Mouse (Mus musculus) midbrain, embryonic 12.5 days (tissue): Measurements from ENCODE around the gene Nme9. TPM values are rescaled to one million over a fixed set of nuclear protein-coding genes. Genes with fewer than 3 reads are reported as not detected.

Source experiments
- ATAC-seq: fragments of 200-750 bp; cut with Nextera tagmentation; 2 replicates; pipeline ENCODE4 v1.8.0; 2017; ENCODE audit warnings: low read depth, moderate TSS enrichment, moderate library complexity; ENCODE audit not compliant: low FRiP score
- H3K27ac ChIP-seq: fragments of 300-500 bp; sonication (generic); replicated peaks from 2 replicates; pipeline ENCODE4 v1.5.1; 2016; ENCODE audit warnings: mild to moderate bottlenecking
- H3K27me3 ChIP-seq: fragments of 300-500 bp; sonication (generic); 2 replicates; pipeline ENCODE4 v1.6.1; 2016; ENCODE audit warnings: mild to moderate bottlenecking
- H3K36me3 ChIP-seq: fragments of 300-500 bp; sonication (generic); 2 replicates; pipeline ENCODE4 v1.6.1; 2016
- H3K4me1 ChIP-seq: fragments of 300-500 bp; sonication (generic); 2 replicates; pipeline ENCODE4 v1.6.1; 2016
- H3K4me2 ChIP-seq: fragments of 300-500 bp; sonication (generic); replicated peaks from 2 replicates; pipeline ENCODE4 v1.6.1; 2016; ENCODE audit warnings: mild to moderate bottlenecking, moderate library complexity
- H3K4me3 ChIP-seq: fragments of 300-500 bp; sonication (generic); 2 replicates; pipeline ENCODE4 v1.5.1; 2016; ENCODE audit warnings: mild to moderate bottlenecking
- H3K9ac ChIP-seq: fragments of 300-500 bp; sonication (generic); replicated peaks from 2 replicates; pipeline ENCODE4 v1.6.1; 2016; ENCODE audit warnings: mild to moderate bottlenecking, moderate library complexity
- H3K9me3 ChIP-seq: fragments of 300-500 bp; sonication (generic); 2 replicates; pipeline ENCODE4 v1.6.1; 2016; ENCODE audit warnings: mild to moderate bottlenecking
- WGBS: fragments of 180-500 bp; shearing (Covaris S2); methylation state at CpG from one replicate; pipeline ENCODE4 v1.1.7; 2016; 5-methylcytosine and 5-hydroxymethylcytosine counted together
- polyA plus RNA-seq: library from polyadenylated mRNA; unstranded; fragments of >200 nt; fragmentation: Nextera tagmentation; extraction: Ambion mirVana; gene quantifications from 2 replicates; pipeline ENCODE4 v1.2.1, GENCODE M21; 2016

Nme9 gene
- polyA plus RNA-seq, 1 experiment from 2014 or later, result not detected

DNA sequence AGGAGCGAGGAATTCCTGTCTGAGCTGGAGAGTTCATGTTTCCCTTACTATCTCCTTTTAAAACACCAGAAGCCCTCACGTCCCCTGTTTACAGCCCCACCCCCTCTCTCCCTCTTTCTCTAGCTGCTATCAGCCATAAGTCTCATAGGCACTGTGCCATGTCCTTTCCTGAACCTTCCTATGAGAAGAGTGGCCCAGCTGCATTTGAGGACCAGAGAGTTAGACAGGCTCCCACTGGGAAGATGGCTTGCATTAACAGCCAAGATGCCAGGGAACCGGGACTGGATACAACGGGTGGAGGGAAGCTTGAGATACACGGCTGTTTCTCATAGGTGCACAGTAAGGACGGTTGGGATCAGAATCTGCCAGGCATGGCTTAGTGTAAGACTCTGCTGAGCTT lies 13.6 kb downstream of the Nme9 start:
- no peak for ATAC-seq
- WGBS, result 76% methylated on average over 6 of the region's 6 CpGs

DNA sequence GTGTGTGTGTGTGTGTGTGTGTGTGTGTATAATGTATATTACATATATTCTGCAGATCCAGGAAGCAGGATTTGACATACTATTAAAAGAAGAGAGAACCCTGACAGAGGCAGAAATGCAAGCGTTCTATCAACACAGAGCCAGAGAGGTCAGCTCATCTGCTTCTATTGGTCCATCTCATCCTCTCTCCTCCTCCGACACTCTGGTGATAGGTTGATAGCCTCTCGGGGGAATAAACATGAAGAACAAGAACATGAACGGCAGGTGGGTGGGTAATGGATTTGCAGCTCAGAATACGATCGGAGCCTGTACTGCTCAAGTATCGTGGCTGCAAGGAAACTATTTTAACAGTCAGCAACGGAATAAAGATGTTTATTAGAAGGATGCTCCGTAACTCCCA lies 17.3 kb downstream of the Nme9 start:
- Histone ChIP-seq H3K9ac (no peak overlapping the region), H3K9me3 (no peaks in the 10 kb centered on the region), H3K4me3 (no peak overlapping the region), H3K27me3 (no peaks in the 10 kb centered on the region), H3K27ac (no peak overlapping the region), H3K36me3 (no peaks in the 10 kb centered on the region), H3K4me2 (no peak overlapping the region), H3K4me1 (no peaks in the 10 kb centered on the region)
- 88% methylated on average over 9 of the region's 9 CpGs for WGBS
- no peak for ATAC-seq

More for the DNA sequence above, 13.6 kb downstream of the Nme9 start:
- no peak overlapping the region for H3K4me3 ChIP-seq
- no peak overlapping the region for H3K4me2 ChIP-seq
- no peaks in the 10 kb centered on the region for H3K4me1 ChIP-seq
- H3K27ac ChIP-seq, result no peak overlapping the region
- H3K27me3 ChIP-seq, result no peaks in the 10 kb centered on the region
- no peak overlapping the region for H3K9ac ChIP-seq
- no peaks in the 10 kb centered on the region for H3K36me3 ChIP-seq
- no peaks in the 10 kb centered on the region for H3K9me3 ChIP-seq

DNA sequence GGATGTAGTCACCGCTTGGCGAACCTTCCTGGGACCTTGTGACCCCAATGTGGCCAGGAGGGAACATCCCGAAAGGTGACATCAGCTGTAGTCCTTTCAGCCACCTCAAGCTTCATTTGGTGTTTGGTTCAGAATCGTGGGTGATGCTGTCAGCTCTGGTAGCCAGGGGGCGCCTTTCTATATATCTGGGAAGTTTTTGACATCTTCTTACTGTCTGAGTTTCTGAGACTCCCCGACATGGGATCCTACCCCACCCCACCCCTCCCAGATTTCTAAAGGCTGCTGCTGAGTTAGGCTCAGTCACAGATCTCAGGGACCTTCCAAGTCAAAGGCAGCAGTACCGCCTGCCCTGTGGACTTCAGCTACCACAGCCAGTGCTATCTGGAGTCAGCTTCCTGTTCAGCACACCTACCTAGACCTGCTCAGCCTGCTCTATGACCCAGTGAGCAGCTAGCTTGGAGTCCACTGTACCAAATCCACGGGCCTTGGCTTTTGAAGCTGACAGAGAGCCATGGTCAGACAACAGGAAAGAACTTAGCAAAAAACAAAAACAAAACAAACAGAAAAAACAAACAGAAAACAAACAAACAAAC lies 18.5 kb downstream of the Nme9 start:
- no peak overlapping the region for H3K27ac ChIP-seq
- H3K27me3 ChIP-seq, result no peaks in the 10 kb centered on the region
- no peak overlapping the region for H3K9ac ChIP-seq
- H3K36me3 ChIP-seq, result 0 out of 2 replicates have a peak, but pooled peaks cover 6% of the 10 kb centered on the region
- H3K4me2 ChIP-seq, result no peak overlapping the region
- ATAC-seq, result no peak
- WGBS, result 72% methylated on average over 8 of the region's 8 CpGs
- H3K4me1 ChIP-seq, result no peaks in the 10 kb centered on the region
- H3K4me3 ChIP-seq, result no peak overlapping the region
- H3K9me3 ChIP-seq, result no peaks in the 10 kb centered on the region

DNA sequence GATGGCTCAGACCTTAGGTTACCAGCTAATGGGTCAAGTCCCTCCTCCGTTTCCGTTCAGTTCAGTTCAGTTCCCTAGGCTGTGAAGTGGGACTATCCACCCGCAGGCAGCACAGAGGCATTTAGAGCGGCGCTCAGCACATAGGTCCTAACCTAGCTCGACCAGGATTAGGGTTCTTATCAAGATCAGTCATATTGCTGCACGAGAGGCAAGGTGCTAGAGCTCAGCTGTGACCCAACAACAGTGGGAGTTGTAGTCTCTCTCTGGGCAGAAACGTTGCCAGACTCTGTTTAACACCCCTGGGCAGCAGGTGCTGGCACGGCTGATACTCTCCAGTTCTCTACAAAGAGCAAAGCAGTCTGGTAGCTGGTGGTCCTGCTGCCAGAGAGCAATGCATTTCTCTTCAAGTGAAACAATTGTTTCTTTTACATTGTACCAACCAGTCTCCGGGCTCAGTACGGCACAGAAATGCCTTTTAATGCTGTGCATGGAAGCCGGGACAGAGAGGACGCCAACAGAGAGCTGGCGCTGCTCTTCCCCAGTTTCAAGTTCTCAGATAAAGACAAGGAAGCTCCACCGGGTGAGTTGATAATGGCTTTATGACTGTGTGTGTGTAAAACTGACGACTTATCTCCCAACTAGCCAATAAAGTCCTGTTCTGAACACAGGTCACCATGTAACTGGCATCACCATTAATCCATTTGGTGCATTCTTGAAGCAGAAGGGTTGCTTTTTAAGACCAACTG lies 19.2 kb downstream of the Nme9 start:
- ATAC-seq, result no peak

DNA sequence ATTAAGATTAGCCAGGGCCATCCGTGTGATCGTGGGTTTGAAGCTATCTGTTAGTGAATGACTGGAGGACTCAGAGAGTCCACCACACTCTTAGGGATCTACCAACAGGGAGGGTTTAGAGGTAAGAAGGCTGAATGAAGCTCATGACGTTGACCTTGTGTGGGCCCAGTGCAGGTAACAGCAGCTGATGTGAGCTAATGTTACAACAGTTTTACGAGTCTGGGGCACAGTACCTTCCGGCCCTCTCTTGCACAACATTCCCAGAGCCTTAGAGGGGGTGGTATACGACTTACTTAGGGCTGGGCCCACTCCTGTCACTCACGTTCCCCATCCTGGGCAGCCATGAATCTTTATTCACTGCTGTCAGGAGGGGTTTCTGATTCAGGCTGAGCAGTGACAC lies 20.1 kb downstream of the Nme9 start:
- 90% methylated on average over 7 of the region's 7 CpGs for WGBS
- Histone ChIP-seq H3K4me2 (no peak overlapping the region), H3K9ac (no peak overlapping the region), H3K4me1 (no peaks in the 10 kb centered on the region), H3K9me3 (no peaks in the 10 kb centered on the region), H3K4me3 (no peak overlapping the region), H3K36me3 (peaks cover 19% of the 10 kb centered on the region; the same call in 1 of the 2 replicates), H3K27me3 (no peaks in the 10 kb centered on the region), H3K27ac (no peak overlapping the region)
- no peak for ATAC-seq

More for the DNA sequence above, 19.2 kb downstream of the Nme9 start:
- H3K9me3 ChIP-seq, result no peaks in the 10 kb centered on the region
- no peak overlapping the region for H3K9ac ChIP-seq
- no peak overlapping the region for H3K4me3 ChIP-seq
- H3K4me1 ChIP-seq, result no peaks in the 10 kb centered on the region
- H3K4me2 ChIP-seq, result no peak overlapping the region
- no peak overlapping the region for H3K27ac ChIP-seq
- 84% methylated on average over 16 of the region's 16 CpGs for WGBS
- H3K27me3 ChIP-seq, result no peaks in the 10 kb centered on the region
- H3K36me3 ChIP-seq, result 0 out of 2 replicates have a peak, but pooled peaks cover 12% of the 10 kb centered on the region

DNA sequence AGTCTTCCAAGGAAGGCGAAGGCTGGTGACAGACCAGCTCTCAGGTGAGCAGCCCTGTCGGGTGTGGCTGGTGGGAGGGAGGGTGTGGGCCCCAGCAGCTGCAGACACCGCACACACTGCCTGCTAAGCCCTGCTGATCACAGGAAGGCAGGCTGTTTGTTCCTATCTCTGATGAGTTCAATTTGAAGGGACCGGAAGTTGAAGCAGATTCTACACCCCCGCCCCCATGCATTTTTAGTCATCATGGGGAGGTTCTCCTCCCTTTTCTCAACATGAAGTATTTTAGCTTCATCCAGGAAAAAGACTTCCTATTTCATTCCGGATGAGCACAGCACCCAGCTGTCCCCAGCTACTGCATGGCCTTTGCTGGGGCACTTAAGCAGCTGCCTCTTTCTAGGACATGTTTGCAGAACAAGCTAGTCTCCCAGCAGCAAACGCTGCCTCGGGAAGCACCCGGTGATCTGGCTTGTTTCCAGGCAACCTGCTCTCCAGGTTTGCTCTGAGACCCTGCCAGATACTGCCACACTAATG lies 28.0 kb downstream of the Nme9 start:
- Histone ChIP-seq H3K4me1 (no peaks in the 10 kb centered on the region), H3K9me3 (no peaks in the 10 kb centered on the region), H3K9ac (no peak overlapping the region), H3K27me3 (no peaks in the 10 kb centered on the region), H3K4me2 (no peak overlapping the region), H3K4me3 (no peak overlapping the region), H3K27ac (no peak overlapping the region), H3K36me3 (peaks cover 35% of the 10 kb centered on the region)
- 79% methylated on average over 9 of the region's 9 CpGs for WGBS
- no peak for ATAC-seq

DNA sequence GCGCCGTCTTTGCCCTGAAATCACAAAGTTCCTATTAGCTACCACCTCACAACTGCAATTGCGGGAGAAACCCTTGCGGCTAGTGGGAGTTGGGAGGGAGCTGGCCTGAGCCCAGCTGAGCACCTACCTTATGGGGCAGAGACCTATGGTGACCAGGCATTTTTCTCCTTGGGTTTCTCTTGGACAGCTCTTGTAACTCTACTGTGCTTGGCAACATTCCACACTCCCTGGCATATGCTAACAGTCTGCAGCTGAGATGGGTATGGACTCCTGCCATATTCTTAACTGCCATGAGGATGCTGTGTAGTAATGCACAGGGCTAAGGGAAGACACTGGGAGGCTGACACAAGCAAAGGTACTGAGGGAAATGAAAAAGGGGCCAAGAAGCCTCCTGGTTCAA lies 29.5 kb downstream of the Nme9 start:
- H3K4me1 ChIP-seq, result no peaks in the 10 kb centered on the region
- ATAC-seq, result no peak
- no peak overlapping the region for H3K27ac ChIP-seq
- peaks cover 26% of the 10 kb centered on the region for H3K36me3 ChIP-seq
- no peak overlapping the region for H3K4me2 ChIP-seq
- H3K9ac ChIP-seq, result no peak overlapping the region
- no peaks in the 10 kb centered on the region for H3K27me3 ChIP-seq
- 94% methylated on average over 4 of the region's 4 CpGs for WGBS
- no peak overlapping the region for H3K4me3 ChIP-seq
- no peaks in the 10 kb centered on the region for H3K9me3 ChIP-seq

DNA sequence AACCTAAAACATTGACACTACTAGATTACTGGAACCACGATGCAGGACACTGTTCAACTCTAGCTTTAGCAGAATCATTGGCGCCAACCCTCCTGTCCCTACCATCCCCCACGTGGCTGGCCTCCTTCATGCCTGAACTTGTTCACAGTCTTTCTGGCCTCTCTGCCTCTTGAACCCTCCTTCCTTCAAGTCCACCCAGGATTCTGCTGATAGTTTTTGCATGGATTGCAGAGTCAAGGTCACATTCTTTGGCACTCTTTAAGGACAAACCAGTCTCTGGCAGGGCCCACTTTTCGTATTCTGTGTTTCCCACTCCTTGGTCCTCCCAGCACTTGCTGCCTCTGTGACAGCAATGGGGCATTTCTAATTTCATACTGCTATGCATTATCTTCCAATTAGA lies 31.9 kb downstream of the Nme9 start:
- Histone ChIP-seq H3K4me3 (no peak overlapping the region), H3K4me2 (no peak overlapping the region), H3K9me3 (no peaks in the 10 kb centered on the region), H3K4me1 (no peaks in the 10 kb centered on the region), H3K36me3 (peaks cover 39% of the 10 kb centered on the region), H3K27ac (no peak overlapping the region), H3K9ac (no peak overlapping the region), H3K27me3 (no peaks in the 10 kb centered on the region)
- 91% methylated on average over 4 of the region's 4 CpGs for WGBS
- no peak for ATAC-seq

DNA sequence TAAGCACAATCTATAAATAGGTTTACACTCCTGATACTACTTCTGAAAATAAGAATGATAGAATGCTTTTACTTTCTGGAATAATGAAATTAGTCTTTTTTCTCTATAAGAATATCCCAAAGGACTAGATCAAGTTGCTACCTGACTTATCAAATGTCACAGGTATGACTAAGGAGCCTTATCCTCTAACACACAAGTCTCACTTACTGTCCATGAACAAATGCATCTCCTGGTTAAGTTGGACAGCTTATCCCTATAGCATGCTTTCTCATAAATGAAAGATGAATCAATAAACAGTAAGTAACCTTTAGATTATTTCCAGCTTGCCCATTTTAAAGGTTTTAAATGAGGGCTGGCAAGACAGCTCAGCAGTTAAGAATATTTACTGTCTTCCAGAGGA lies 33.4 kb downstream of the Nme9 start:
- H3K4me1 ChIP-seq, result no peaks in the 10 kb centered on the region
- H3K4me3 ChIP-seq, result no peak overlapping the region
- no peak for ATAC-seq
- no peak overlapping the region for H3K27ac ChIP-seq
- H3K9ac ChIP-seq, result no peak overlapping the region
- no peak overlapping the region for H3K4me2 ChIP-seq
- H3K36me3 ChIP-seq, result peaks cover 53% of the 10 kb centered on the region
- no peaks in the 10 kb centered on the region for H3K27me3 ChIP-seq
- H3K9me3 ChIP-seq, result no peaks in the 10 kb centered on the region

DNA sequence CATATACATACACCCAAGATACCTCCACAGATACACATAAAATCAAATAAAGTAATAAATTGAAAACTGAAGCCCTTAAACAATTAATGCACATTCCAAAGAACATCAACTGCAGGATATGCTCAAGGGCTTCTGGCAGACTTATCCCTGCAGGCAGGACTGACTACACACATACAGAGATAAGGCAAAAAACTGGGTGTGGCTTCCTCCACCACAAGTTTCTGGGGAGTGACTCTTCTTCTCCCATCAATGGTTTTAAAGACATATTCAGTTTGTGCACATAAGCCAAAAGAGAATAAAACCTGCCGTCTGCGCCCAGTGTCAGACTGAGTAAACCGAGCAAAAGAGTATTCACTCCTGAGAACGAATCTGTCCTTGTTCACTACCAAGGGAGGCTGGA lies 33.9 kb downstream of the Nme9 start:
- Histone ChIP-seq H3K4me1 (no peaks in the 10 kb centered on the region), H3K36me3 (peaks cover 58% of the 10 kb centered on the region), H3K4me3 (no peak overlapping the region), H3K9ac (no peak overlapping the region), H3K27me3 (no peaks in the 10 kb centered on the region), H3K4me2 (no peak overlapping the region), H3K27ac (no peak overlapping the region), H3K9me3 (no peaks in the 10 kb centered on the region)
- ATAC-seq, result no peak
- 96% methylated on average over 4 of the region's 4 CpGs for WGBS

DNA sequence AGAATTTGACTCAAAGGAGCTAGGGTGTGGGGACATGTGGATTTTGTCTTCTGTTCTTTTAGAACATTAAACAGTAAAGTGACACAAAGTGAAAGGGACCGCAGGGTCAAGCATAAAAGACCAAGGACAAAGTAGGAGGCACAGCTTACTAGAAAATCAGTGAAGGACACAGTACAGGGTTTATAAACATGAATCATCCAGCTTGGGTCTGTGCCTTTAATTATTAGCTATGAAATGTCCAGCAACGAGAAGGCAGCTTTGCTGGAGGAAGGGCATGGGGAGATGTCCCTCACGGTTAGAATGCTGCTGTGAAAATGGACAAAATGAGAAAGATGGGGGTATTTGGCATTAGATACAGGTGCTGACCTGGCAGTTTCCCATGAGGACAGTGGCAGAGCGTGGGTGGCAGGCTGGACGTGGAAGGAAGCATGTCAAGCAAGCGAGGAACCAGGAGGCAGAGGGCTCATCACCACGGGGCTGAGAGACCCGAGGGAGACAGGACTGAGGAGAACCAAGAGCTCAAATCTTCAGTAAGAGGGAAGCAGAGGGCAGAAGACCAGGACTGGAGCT lies 35.9 kb downstream of the Nme9 start:
- Histone ChIP-seq H3K36me3 (peaks cover 59% of the 10 kb centered on the region), H3K9ac (no peak overlapping the region), H3K4me2 (no peak overlapping the region), H3K27ac (no peak overlapping the region), H3K9me3 (no peaks in the 10 kb centered on the region), H3K27me3 (no peaks in the 10 kb centered on the region), H3K4me1 (no peaks in the 10 kb centered on the region), H3K4me3 (no peak overlapping the region)
- no peak for ATAC-seq
- WGBS, result 91% methylated on average over 8 of the region's 8 CpGs

DNA sequence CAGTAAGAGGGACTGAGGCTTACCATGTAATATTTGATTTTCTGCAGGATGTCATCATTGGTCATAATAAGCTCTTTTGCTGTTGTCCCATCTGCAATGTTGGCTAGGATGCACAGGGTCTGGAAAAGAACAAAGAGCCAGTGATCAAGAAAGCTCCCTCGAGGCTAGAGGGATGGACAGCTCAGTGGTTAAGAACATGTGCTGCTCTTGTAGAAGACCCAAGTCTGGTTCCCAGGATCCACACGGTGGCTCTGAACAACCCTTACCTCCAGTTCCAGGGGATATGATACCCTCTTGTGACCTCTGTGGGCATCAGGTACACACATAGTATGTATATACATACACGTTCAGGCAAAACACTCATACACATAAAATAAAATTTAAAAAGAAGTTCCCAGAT lies 36.6 kb downstream of the Nme9 start:
- no peak overlapping the region for H3K27ac ChIP-seq
- H3K4me3 ChIP-seq, result no peak overlapping the region
- WGBS, result 88% methylated on average over 3 of the region's 3 CpGs
- H3K36me3 ChIP-seq, result peaks cover 60% of the 10 kb centered on the region
- H3K9ac ChIP-seq, result no peak overlapping the region
- H3K4me1 ChIP-seq, result no peaks in the 10 kb centered on the region
- no peaks in the 10 kb centered on the region for H3K9me3 ChIP-seq
- no peak for ATAC-seq
- H3K4me2 ChIP-seq, result no peak overlapping the region
- no peaks in the 10 kb centered on the region for H3K27me3 ChIP-seq
